Mouse (Mus musculus) hindbrain, embryonic 10.5 days (tissue): ENCODE results near the gene Ssxb5. TPM values are rescaled to one million over a fixed set of nuclear protein-coding genes. Genes with fewer than 3 reads are reported as not detected.
A peak's percentile ranks its signal among the peaks of the same experiment; 100 is the strongest.
"Not testable (repeated sequence)": the region's sequence is repeated elsewhere in the genome, so short reads cannot be mapped to it uniquely, and the experiment has no call there.

Source experiments
- DNase-seq: peaks from one replicate; pipeline ENCODE4 v3.0.0-alpha.2; 2017; ENCODE audit warnings: low spot score
- H3K27ac ChIP-seq: fragments of 300-500 bp; sonication (generic); 2 replicates; pipeline ENCODE4 v1.5.1; 2016; ENCODE audit warnings: mild to moderate bottlenecking, moderate library complexity
- H3K27me3 ChIP-seq: fragments of 300-500 bp; sonication (generic); 2 replicates; pipeline ENCODE4 v1.6.1; 2016; ENCODE audit warnings: mild to moderate bottlenecking; ENCODE audit not compliant: poor library complexity, insufficient read depth, severe bottlenecking
- H3K36me3 ChIP-seq: fragments of 300-500 bp; sonication (generic); 2 replicates; pipeline ENCODE4 v1.6.1; 2016; ENCODE audit warnings: mild to moderate bottlenecking, moderate library complexity
- H3K4me1 ChIP-seq: fragments of 300-500 bp; sonication (generic); replicated peaks from 2 replicates; pipeline ENCODE4 v1.6.1; 2016; ENCODE audit warnings: mild to moderate bottlenecking
- H3K4me3 ChIP-seq: fragments of 300-500 bp; sonication (generic); 2 replicates; pipeline ENCODE4 v1.5.1; 2016; ENCODE audit warnings: mild to moderate bottlenecking, moderate library complexity
- H3K9me3 ChIP-seq: fragments of 300-500 bp; sonication (generic); 2 replicates; pipeline ENCODE4 v1.6.1; 2016; ENCODE audit warnings: mild to moderate bottlenecking, moderate library complexity
- WGBS: fragments of 180-500 bp; shearing (Covaris S2); methylation state at CpG from one replicate; pipeline ENCODE4 v1.1.7; 2016; 5-methylcytosine and 5-hydroxymethylcytosine counted together
- polyA plus RNA-seq: library from polyadenylated mRNA; unstranded; fragments of >200 nt; fragmentation: Nextera tagmentation; extraction: Ambion mirVana; gene quantifications from 2 replicates; pipeline ENCODE4 v1.2.1, GENCODE M21; 2016

The Ssxb5 gene
- polyA plus RNA-seq: not detected in 2 replicates

DNA sequence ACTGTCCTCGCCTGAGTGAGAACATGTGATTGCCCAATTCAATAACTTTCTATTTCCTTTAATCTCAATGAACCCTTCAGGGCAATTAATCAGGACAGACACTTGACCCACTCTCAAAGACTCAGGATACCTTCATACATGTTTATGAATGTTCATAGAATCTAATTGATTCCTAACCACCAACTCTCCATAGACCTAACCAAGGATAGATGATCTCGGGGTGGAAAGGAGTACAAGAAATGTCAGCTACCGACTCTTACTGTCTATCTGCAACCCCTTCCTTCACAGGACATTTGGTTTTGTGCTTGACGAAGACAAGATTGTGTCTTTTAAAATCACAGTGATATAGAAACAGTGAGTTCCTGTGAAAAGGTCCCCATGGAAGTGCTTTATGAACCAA is at the start of gene Ssxb5:
Gene Ssxb5 (plus strand): TSS at position 301 of the 400 bp plus-strand sequence.
- not testable (repeated sequence) for H3K27me3 ChIP-seq, H3K36me3 ChIP-seq, H3K4me1 ChIP-seq, H3K4me3 ChIP-seq, DNase-seq, H3K27ac ChIP-seq
- 84% methylated on average over 4 of the region's 4 CpGs for WGBS
- peaks cover 14% of the 10 kb centered on the region; the same call in 1 of the 2 replicates for H3K9me3 ChIP-seq

- no peaks in the 10 kb centered on the region for H3K4me1 ChIP-seq
- H3K27me3 ChIP-seq: no peaks in the 10 kb centered on the region
- H3K36me3 ChIP-seq: no peaks in the 10 kb centered on the region
- no peak overlapping the region for H3K27ac ChIP-seq
- H3K9me3 ChIP-seq: no peaks in the 10 kb centered on the region
- peak; percentile 20 for DNase-seq
- no peak overlapping the region for H3K4me3 ChIP-seq
These were observed 28.6 kb downstream of the Ssxb5 start for GRCm38 (mm10) chrX:8832043-8832442.

GRCm38 (mm10) chrX:8843694-8844093 is 40.2 kb downstream of the Ssxb5 start, which contains the start of gene Gm6592:
Gene Gm6592, plus strand, starts transcription at chrX:8843994.
- Histone ChIP-seq H3K27me3 (no peaks in the 10 kb centered on the region), H3K36me3 (no peaks in the 10 kb centered on the region), H3K4me3 (no peak within 1 kb of the TSS), H3K4me1 (no peaks in the 10 kb centered on the region), H3K9me3 (peaks cover 8% of the 10 kb centered on the region), H3K27ac (no peak within 1 kb of the TSS)
- WGBS: 77% methylated on average over 1 of the region's 1 CpGs
- DNase-seq: no peak

- H3K27me3 ChIP-seq: no peaks in the 10 kb centered on the region
- no peak overlapping the region for H3K27ac ChIP-seq
- peaks cover 3% of the 10 kb centered on the region; the same call in 1 of the 2 replicates for H3K9me3 ChIP-seq
- H3K4me1 ChIP-seq: no peaks in the 10 kb centered on the region
- 91% methylated on average over 10 of the region's 10 CpGs for WGBS
- DNase-seq: no peak
- no peaks in the 10 kb centered on the region for H3K36me3 ChIP-seq
- H3K4me3 ChIP-seq: no peak overlapping the region
These were observed 49.0 kb downstream of the Ssxb5 start for GRCm38 (mm10) chrX:8852486-8852885.

Other genes starting within 250 kb of the Ssxb5 start
- gene Ssxb3, start 211.9 kb upstream of the Ssxb5 start, polyA plus RNA-seq: not detected in 2 replicates
- gene Ssxb8, start 112.8 kb upstream of the Ssxb5 start, polyA plus RNA-seq: not detected in 2 replicates
- gene Ssx9, start 55.3 kb upstream of the Ssxb5 start, polyA plus RNA-seq: not detected in 2 replicates
- not detected in 2 replicates for gene Gm6592, start 40.3 kb downstream of the Ssxb5 start, polyA plus RNA-seq
- not detected in 2 replicates for gene Gm5751, start 70.6 kb downstream of the Ssxb5 start, polyA plus RNA-seq
- 2.9 and 4.7 TPM in 2 replicates for gene B630019K06Rik, start 88.7 kb downstream of the Ssxb5 start, polyA plus RNA-seq
- not detected in 2 replicates for gene Fthl17b, start 159.3 kb downstream of the Ssxb5 start, polyA plus RNA-seq
- not detected in 2 replicates for gene Fthl17c, start 172.9 kb downstream of the Ssxb5 start, polyA plus RNA-seq
- not detected in 2 replicates for gene Fthl17d, start 183.1 kb downstream of the Ssxb5 start, polyA plus RNA-seq
- not detected in 2 replicates for gene Fthl17e, start 229.8 kb downstream of the Ssxb5 start, polyA plus RNA-seq